Mouse (Mus musculus) spleen, postnatal 36 days (tissue): Measurements from ENCODE around the gene Klhdc3.

Experiments
- DNase-seq, 2 experiments: peaks; one replicate each; pipeline ENCODE4 v3.0.0; 2022; ENCODE audit warnings: low spot score in 2 of 2, mixed read lengths in 1 of 2

Gene Klhdc3

GRCm38 (mm10) chr17:46624598-46624997 is 56.1 kb downstream of the Klhdc3 start:
- DNase-seq = no peak
